Mouse (Mus musculus): ENCODE data around the gene Lsg1. TPM values are rescaled to one million over a fixed set of nuclear protein-coding genes. Genes with fewer than 3 reads are reported as not detected.

The Lsg1 gene
- 44.3 and 50.0 TPM in 2 replicates for polyA plus RNA-seq (2014; fragmentation: Nextera tagmentation; extraction: Ambion mirVana)

DNA sequence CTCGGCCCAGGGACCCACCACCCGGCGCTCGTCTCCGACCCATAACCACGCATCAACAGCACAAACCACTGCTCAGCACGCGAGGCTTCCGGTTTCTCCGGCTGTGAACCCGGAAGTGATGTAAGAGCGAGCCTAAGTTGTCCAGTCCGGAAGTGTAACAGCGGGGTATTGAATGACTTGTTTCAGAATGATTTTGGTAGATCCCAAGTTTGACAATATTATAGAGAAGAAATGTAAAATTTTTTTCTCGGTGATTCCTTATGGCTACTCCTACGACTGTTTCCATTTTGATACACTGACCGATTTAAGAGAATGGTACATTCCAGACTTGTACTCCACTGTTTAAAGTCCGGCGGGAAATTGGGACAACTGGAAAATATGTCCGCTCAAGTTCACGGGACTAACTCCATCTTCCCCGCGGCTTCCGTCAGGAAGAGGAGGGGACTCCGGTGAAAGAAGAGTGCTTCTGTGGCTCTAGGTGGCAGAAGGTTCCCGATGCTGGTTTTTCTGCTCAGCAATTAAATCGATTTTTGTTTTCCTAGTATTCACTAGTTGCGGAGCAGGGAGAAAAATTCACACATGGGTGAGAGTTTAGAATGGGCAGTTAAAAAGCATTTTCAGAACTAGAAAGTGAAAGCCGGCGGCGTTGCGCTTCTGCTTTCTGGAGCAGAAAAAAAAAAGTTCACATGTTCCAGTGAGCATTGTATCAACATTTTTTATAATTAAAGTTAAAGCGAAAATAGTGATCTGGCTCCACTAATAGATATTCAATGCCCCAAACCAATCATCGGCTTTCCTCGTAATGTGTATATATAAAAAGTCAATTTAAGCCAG is at the start of gene Lsg1:
Lsg1 (minus strand) TSS at position 99 of the 834 bp plus-strand sequence.
- peak within 1 kb of the TSS; percentile 58 for H3K27ac ChIP-seq
- DNase-seq (ENCODE audit: low spot score) (peak; percentile 97), ATAC-seq (ENCODE audit: low FRiP score) (peak; percentile 94)
- H3K9ac ChIP-seq = peak within 1 kb of the TSS; percentile 67
- H3K4me3 ChIP-seq (replicated peaks; ENCODE audit: low read length) = peak within 1 kb of the TSS; percentile 82
- H3K27me3 ChIP-seq (ENCODE audit: control insufficient read depth, insufficient read depth, low read length) = no peaks in the 10 kb centered on the region
- H3K4me1 ChIP-seq (replicated peaks; ENCODE audit: control insufficient read depth, insufficient read depth, low read length) = peaks cover 14% of the 10 kb centered on the region
- peak within 1 kb of the TSS; percentile 94 for H3K4me2 ChIP-seq (replicated peaks)
- H3K9me3 ChIP-seq (ENCODE audit: control insufficient read depth, low read length) = no peaks in the 10 kb centered on the region
- 4% methylated on average over 35 of the region's 35 CpGs for WGBS
- H3K36me3 ChIP-seq (replicated peaks; ENCODE audit: control insufficient read depth, insufficient read depth) = peaks cover 28% of the 10 kb centered on the region

DNA sequence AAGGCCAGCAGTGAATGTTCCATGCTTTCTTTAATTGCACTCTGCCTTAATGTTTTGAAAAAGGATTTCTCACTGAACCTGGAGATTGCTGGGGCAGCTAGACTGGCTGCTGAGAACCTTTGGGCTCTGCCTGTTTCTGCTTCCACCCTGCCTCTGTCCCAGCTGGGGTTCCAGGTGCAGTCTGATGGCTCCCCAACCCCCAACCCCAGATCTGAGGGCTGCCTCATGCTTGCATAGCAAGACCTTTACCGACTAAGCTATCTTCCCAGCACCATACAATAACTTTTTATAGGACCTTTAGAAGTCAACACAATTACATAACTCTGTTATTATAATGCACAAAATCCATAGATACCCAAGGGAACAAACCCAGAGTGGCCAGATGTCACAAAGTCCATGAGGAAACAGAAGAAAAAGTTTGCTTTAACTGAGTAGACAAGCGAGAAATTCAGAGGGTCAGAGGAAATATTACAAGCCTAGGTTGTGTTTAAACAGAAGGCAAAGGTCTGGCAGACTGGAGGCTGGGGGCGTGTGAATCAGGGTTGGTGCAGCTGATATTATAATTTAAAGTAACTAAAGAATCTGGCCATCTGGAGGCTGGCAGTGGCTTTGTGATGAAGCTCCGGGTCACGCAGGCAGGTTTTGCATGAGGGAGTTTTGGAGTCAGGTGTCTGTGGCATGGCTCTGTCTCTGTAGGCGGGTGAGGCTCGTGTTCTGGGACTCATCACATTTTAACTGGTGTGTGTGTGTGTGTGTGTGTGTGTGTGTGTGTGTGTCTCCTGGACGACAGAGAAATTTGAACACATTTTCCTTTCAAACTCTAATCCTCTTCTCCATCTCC is 46.7 kb upstream of the Lsg1 start:
- no peaks in the 10 kb centered on the region for H3K9me3 ChIP-seq (ENCODE audit: control insufficient read depth, low read length)
- no peak overlapping the region for H3K4me3 ChIP-seq (replicated peaks; ENCODE audit: low read length)
- H3K27me3 ChIP-seq (ENCODE audit: control insufficient read depth, insufficient read depth, low read length) = no peaks in the 10 kb centered on the region
- no peaks in the 10 kb centered on the region for H3K4me1 ChIP-seq (replicated peaks; ENCODE audit: control insufficient read depth, insufficient read depth, low read length)
- no peak overlapping the region for H3K27ac ChIP-seq
- no peaks in the 10 kb centered on the region for H3K36me3 ChIP-seq (replicated peaks; ENCODE audit: control insufficient read depth, insufficient read depth)
- 58% methylated on average over 8 of the region's 8 CpGs for WGBS
- H3K9ac ChIP-seq = no peak overlapping the region
- ATAC-seq (ENCODE audit: low FRiP score) (no peak), DNase-seq (ENCODE audit: low spot score) (no peak)
- H3K4me2 ChIP-seq (replicated peaks) = no peak overlapping the region

DNA sequence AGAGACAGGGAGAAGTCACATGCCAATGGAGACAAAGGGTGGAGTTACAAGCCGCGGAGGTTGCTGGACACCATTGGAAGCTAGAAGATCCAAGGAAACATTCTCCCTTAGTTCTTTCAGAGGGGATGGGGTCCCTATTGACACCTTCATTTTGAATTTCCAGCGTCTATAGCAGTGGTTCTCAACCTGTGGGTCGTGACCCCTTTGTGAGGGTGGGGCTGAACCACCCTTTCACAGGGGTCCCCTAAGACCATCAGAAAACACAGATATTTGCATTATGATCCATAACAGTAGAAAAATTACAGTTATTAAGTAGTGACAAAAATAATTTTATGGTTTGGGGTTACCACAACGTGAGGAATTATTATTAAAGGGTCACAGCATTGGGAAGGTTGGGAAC is 42.1 kb upstream of the Lsg1 start:
- Histone ChIP-seq H3K9ac (no peak overlapping the region), H3K4me3 (replicated peaks; ENCODE audit: low read length) (no peak overlapping the region), H3K4me2 (replicated peaks) (no peak overlapping the region), H3K27me3 (ENCODE audit: control insufficient read depth, insufficient read depth, low read length) (no peaks in the 10 kb centered on the region), H3K27ac (no peak overlapping the region), H3K9me3 (ENCODE audit: control insufficient read depth, low read length) (no peaks in the 10 kb centered on the region), H3K36me3 (replicated peaks; ENCODE audit: control insufficient read depth, insufficient read depth) (no peaks in the 10 kb centered on the region), H3K4me1 (replicated peaks; ENCODE audit: control insufficient read depth, insufficient read depth, low read length) (no peaks in the 10 kb centered on the region)
- 94% methylated on average over 5 of the region's 5 CpGs for WGBS
- no peak for DNase-seq (ENCODE audit: low spot score)
- no peak for ATAC-seq (ENCODE audit: low FRiP score)

DNA sequence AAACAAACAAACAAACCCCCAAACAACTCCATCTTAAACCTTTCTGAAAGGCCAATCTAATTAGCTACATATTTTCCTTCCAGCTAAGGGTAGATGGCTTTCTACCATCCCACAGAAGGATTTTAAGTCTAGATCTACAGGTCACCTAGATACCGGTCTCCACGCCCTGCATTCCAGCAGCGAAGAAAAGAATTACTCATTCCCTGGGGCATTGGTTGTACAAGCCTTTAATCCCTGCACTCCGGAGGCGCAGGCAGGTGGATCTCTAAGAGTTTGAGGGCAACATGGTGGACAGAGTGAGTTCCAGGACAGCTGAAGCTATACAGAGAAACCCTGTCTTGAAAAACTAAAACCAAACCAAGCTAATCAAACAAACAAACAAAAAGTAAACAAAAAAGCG is 41.0 kb upstream of the Lsg1 start:
- no peaks in the 10 kb centered on the region for H3K27me3 ChIP-seq (ENCODE audit: control insufficient read depth, insufficient read depth, low read length)
- no peak overlapping the region for H3K4me2 ChIP-seq (replicated peaks)
- WGBS = 60% methylated on average over 6 of the region's 6 CpGs
- H3K9me3 ChIP-seq (ENCODE audit: control insufficient read depth, low read length) = no peaks in the 10 kb centered on the region
- no peaks in the 10 kb centered on the region for H3K36me3 ChIP-seq (replicated peaks; ENCODE audit: control insufficient read depth, insufficient read depth)
- no peak overlapping the region for H3K9ac ChIP-seq
- H3K4me3 ChIP-seq (replicated peaks; ENCODE audit: low read length) = no peak overlapping the region
- DNase-seq (ENCODE audit: low spot score) (no peak), ATAC-seq (ENCODE audit: low FRiP score) (no peak)
- H3K4me1 ChIP-seq (replicated peaks; ENCODE audit: control insufficient read depth, insufficient read depth, low read length) = no peaks in the 10 kb centered on the region
- no peak overlapping the region for H3K27ac ChIP-seq

DNA sequence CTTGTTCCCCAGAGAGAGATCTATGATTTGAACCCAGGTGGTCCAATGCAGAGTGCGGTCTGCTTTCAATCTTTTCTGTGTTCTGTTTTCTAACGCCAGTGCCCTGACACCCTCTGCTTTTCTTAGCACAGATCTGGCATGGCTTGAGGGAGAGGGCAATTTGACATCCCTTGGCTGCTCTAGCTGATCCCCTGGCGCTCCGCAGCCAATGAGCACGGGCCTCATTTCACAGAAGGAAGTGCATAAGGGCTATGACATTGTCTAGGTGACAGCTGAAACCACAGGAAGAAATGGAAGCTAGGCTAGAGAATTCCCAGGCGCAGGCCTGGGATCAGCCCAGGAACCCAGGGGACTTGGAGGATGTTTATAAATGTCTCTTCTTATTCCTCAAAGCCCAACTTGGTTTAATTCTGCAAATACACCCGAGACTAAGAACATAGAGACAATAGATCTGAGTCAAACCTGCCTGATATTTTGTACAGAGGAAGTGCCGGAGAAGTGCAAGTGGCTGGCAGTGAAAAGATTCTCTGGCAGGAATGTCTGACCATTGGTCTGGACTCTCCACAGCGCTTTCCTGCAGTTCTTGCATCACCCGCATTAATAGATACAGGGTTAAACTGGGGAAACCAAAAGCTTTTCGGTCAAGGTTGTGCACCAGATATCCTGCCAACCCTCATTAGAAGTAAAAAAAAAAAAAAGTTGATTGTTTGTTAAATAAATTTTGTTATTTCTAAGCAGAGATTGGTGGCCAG is 40.4 kb upstream of the Lsg1 start:
- H3K36me3 ChIP-seq (replicated peaks; ENCODE audit: control insufficient read depth, insufficient read depth) = no peaks in the 10 kb centered on the region
- no peaks in the 10 kb centered on the region for H3K27me3 ChIP-seq (ENCODE audit: control insufficient read depth, insufficient read depth, low read length)
- H3K4me3 ChIP-seq (replicated peaks; ENCODE audit: low read length) = no peak overlapping the region
- 56% methylated on average over 11 of the region's 11 CpGs for WGBS
- no peak overlapping the region for H3K27ac ChIP-seq
- no peak overlapping the region for H3K4me2 ChIP-seq (replicated peaks)
- no peaks in the 10 kb centered on the region for H3K9me3 ChIP-seq (ENCODE audit: control insufficient read depth, low read length)
- H3K9ac ChIP-seq = no peak overlapping the region
- no peaks in the 10 kb centered on the region for H3K4me1 ChIP-seq (replicated peaks; ENCODE audit: control insufficient read depth, insufficient read depth, low read length)
- DNase-seq (ENCODE audit: low spot score) = no peak
- ATAC-seq (ENCODE audit: low FRiP score) = no peak

DNA sequence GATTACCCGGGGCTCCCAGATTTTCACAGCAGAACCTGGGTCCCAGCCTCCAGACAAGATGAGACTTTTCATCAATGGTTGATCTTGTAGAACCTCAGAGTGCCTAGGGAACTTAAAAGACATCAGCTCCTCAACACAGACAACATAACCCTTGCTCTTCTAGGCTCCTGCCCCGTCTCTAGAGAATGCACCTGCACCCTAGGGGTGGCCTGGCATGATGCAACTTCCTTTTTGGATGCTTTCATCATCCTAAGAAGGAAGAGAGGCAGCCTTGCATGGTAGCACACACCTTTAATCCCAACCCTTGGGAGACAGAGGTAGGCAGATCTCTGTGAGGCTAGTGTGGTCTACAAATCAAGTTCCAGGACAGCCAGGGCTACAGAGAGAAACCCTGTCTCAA is 37.2 kb upstream of the Lsg1 start:
- Histone ChIP-seq H3K4me2 (replicated peaks) (no peak overlapping the region), H3K27ac (no peak overlapping the region), H3K4me1 (replicated peaks; ENCODE audit: control insufficient read depth, insufficient read depth, low read length) (no peaks in the 10 kb centered on the region), H3K9me3 (ENCODE audit: control insufficient read depth, low read length) (no peaks in the 10 kb centered on the region), H3K9ac (no peak overlapping the region), H3K4me3 (replicated peaks; ENCODE audit: low read length) (no peak overlapping the region), H3K27me3 (ENCODE audit: control insufficient read depth, insufficient read depth, low read length) (no peaks in the 10 kb centered on the region), H3K36me3 (replicated peaks; ENCODE audit: control insufficient read depth, insufficient read depth) (no peaks in the 10 kb centered on the region)
- 76% methylated on average over 2 of the region's 2 CpGs for WGBS
- no peak for ATAC-seq (ENCODE audit: low FRiP score)
- DNase-seq (ENCODE audit: low spot score) = no peak

DNA sequence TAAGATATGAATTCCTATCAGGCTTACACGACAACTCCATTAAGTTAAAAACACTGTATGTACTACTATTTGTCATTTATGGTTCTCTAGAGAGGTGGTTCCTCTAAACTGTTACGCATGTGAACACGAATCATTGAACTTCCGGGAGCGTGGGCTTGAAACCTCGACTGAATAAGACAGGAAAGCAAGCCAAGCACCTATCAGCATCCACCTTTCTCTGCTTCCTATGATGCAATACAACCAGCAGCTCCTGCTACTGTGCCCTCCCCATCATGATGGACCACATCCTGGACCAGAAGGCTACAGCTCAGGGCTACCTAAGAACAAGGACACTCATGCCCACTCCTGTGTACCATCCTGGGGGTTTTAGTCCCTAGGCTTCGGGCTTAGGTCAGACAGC is 36.3 kb upstream of the Lsg1 start:
- H3K36me3 ChIP-seq (replicated peaks; ENCODE audit: control insufficient read depth, insufficient read depth) = no peaks in the 10 kb centered on the region
- no peak for ATAC-seq (ENCODE audit: low FRiP score)
- WGBS = 85% methylated on average over 7 of the region's 7 CpGs
- H3K9ac ChIP-seq = no peak overlapping the region
- no peak overlapping the region for H3K4me3 ChIP-seq (replicated peaks; ENCODE audit: low read length)
- H3K27ac ChIP-seq = no peak overlapping the region
- no peaks in the 10 kb centered on the region for H3K4me1 ChIP-seq (replicated peaks; ENCODE audit: control insufficient read depth, insufficient read depth, low read length)
- no peak for DNase-seq (ENCODE audit: low spot score)
- no peaks in the 10 kb centered on the region; the same call in 1 of the 2 replicates for H3K27me3 ChIP-seq (ENCODE audit: control insufficient read depth, insufficient read depth, low read length)
- no peak overlapping the region for H3K4me2 ChIP-seq (replicated peaks)
- H3K9me3 ChIP-seq (ENCODE audit: control insufficient read depth, low read length) = no peaks in the 10 kb centered on the region

DNA sequence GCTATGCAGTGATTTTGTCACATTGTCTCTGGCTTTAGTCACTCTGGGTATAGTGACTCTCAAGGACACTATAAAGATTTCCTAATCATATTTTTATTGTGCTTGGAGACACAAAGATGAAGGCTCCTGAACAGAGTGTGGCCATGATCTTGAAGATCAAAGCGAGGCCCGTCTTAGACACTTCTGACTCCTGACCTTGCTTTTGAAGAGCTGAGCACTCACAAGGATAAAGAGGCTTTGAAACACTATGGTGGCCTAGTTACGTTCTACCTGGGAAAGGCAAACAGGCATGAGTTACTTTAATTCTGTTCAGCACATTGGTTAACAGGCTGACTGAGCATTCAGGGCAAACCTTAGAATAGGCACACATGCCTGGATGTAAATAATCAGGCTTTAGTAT is 28.9 kb upstream of the Lsg1 start:
- Histone ChIP-seq H3K27ac (no peak overlapping the region), H3K4me1 (replicated peaks; ENCODE audit: control insufficient read depth, insufficient read depth, low read length) (no peaks in the 10 kb centered on the region), H3K27me3 (ENCODE audit: control insufficient read depth, insufficient read depth, low read length) (no peaks in the 10 kb centered on the region; the same call in 1 of the 2 replicates), H3K36me3 (replicated peaks; ENCODE audit: control insufficient read depth, insufficient read depth) (no peaks in the 10 kb centered on the region), H3K9ac (no peak overlapping the region), H3K4me3 (replicated peaks; ENCODE audit: low read length) (no peak overlapping the region), H3K4me2 (replicated peaks) (no peak overlapping the region), H3K9me3 (ENCODE audit: control insufficient read depth, low read length) (no peaks in the 10 kb centered on the region)
- WGBS = 89% methylated on average over 3 of the region's 3 CpGs
- ATAC-seq (ENCODE audit: low FRiP score) (no peak), DNase-seq (ENCODE audit: low spot score) (no peak)
